Mouse (Mus musculus) lung, postnatal 0 days (tissue): ENCODE measurements around the gene Folr1.
A peak's percentile ranks its signal among the peaks of the same experiment; 100 is the strongest.

Source experiments
- CTCF ChIP-seq: IDR thresholded peaks from 2 replicates; pipeline ENCODE4 v1.5.1; 2016; ENCODE audit warnings: antibody characterized with exemption, mild to moderate bottlenecking
- EP300 ChIP-seq: IDR thresholded peaks from 2 replicates; pipeline ENCODE4 v1.6.1; 2016; ENCODE audit warnings: antibody characterized with exemption, mild to moderate bottlenecking, control low read depth

GRCm38 (mm10) chr7:101911982-101912381 is 41.4 kb upstream of the Folr1 start:
- no peak for TF ChIP-seq EP300
- peak; percentile 41 for TF ChIP-seq CTCF
